Mouse (Mus musculus) embryonic facial prominence, embryonic 12.5 days (tissue): Measurements from ENCODE around the gene Cyp2c50. TPM values are rescaled to one million over a fixed set of nuclear protein-coding genes. Genes with fewer than 3 reads are reported as not detected.
"Not testable (repeated sequence)": the region's sequence is repeated elsewhere in the genome, so short reads cannot be mapped to it uniquely, and the experiment has no call there.

Experiments used
- ATAC-seq: fragments of 200-750 bp; cut with Nextera tagmentation; 2 replicates; pipeline ENCODE4 v1.8.0; 2017; ENCODE audit not compliant: insufficient number of reproducible peaks, insufficient read depth, low FRiP score, low TSS enrichment
- H3K27ac ChIP-seq: fragments of 300-500 bp; sonication (generic); 2 replicates; pipeline ENCODE4 v1.5.1; 2016; ENCODE audit warnings: mild to moderate bottlenecking
- H3K27me3 ChIP-seq: fragments of 300-500 bp; sonication (generic); 2 replicates; pipeline ENCODE4 v1.6.1; 2016; ENCODE audit warnings: mild to moderate bottlenecking, moderate library complexity
- H3K36me3 ChIP-seq: fragments of 300-500 bp; sonication (generic); 2 replicates; pipeline ENCODE4 v1.6.1; 2016; ENCODE audit warnings: mild to moderate bottlenecking
- H3K4me1 ChIP-seq: fragments of 300-500 bp; sonication (generic); 2 replicates; pipeline ENCODE4 v1.6.1; 2016
- H3K4me2 ChIP-seq: fragments of 300-500 bp; sonication (generic); replicated peaks from 2 replicates; pipeline ENCODE4 v1.6.1; 2016; ENCODE audit warnings: mild to moderate bottlenecking, moderate library complexity
- H3K4me3 ChIP-seq: fragments of 300-500 bp; sonication (generic); 2 replicates; pipeline ENCODE4 v1.5.1; 2016; ENCODE audit warnings: mild to moderate bottlenecking
- H3K9ac ChIP-seq: fragments of 300-500 bp; sonication (generic); 2 replicates; pipeline ENCODE4 v1.6.1; 2016; ENCODE audit warnings: mild to moderate bottlenecking, moderate library complexity
- H3K9me3 ChIP-seq: fragments of 300-500 bp; sonication (generic); 2 replicates; pipeline ENCODE4 v1.6.1; 2016; ENCODE audit warnings: mild to moderate bottlenecking, moderate library complexity
- WGBS: fragments of 180-500 bp; shearing (Covaris S2); methylation state at CpG from one replicate; pipeline ENCODE4 v1.1.7; 2016; 5-methylcytosine and 5-hydroxymethylcytosine counted together
- polyA plus RNA-seq: library from polyadenylated mRNA; unstranded; fragments of >200 nt; fragmentation: Nextera tagmentation; extraction: Ambion mirVana; gene quantifications from 2 replicates; pipeline ENCODE4 v1.2.1, GENCODE M21; 2016

The Cyp2c50 gene
- not detected in 2 replicates for polyA plus RNA-seq

- H3K4me3 ChIP-seq, ATAC-seq, H3K36me3 ChIP-seq, H3K4me1 ChIP-seq, H3K9me3 ChIP-seq, H3K27ac ChIP-seq, H3K4me2 ChIP-seq, H3K9ac ChIP-seq, H3K27me3 ChIP-seq: not testable (repeated sequence)
- 94% methylated on average over 1 of the region's 1 CpGs for WGBS
Measured at GRCm38 (mm10) chr19:40089421-40089820, at the start of gene Cyp2c50. Gene Cyp2c50, plus strand, starts transcription at chr19:40089688.

- Histone ChIP-seq H3K4me2 (no peak within 1 kb of the TSS), H3K27ac (no peak within 1 kb of the TSS), H3K4me3 (no peak within 1 kb of the TSS), H3K4me1 (no peaks in the 10 kb centered on the region), H3K27me3 (no peaks in the 10 kb centered on the region), H3K9ac (no peak within 1 kb of the TSS), H3K9me3 (no peaks in the 10 kb centered on the region), H3K36me3 (no peaks in the 10 kb centered on the region)
- ATAC-seq: no peak
Measured at GRCm38 (mm10) chr19:40073701-40074100, 15.8 kb upstream of the Cyp2c50 start, which contains the start of gene Cyp2c54. Gene Cyp2c54, minus strand, starts transcription at chr19:40073827.

- H3K27ac ChIP-seq: no peak overlapping the region
- no peak overlapping the region for H3K9ac ChIP-seq
- H3K27me3 ChIP-seq: no peaks in the 10 kb centered on the region
- ATAC-seq: no peak
- H3K9me3 ChIP-seq: no peaks in the 10 kb centered on the region
- H3K36me3 ChIP-seq: no peaks in the 10 kb centered on the region
- H3K4me2 ChIP-seq: no peak overlapping the region
- no peak overlapping the region for H3K4me3 ChIP-seq
- WGBS: 93% methylated on average over 1 of the region's 1 CpGs
- H3K4me1 ChIP-seq: no peaks in the 10 kb centered on the region
Measured at GRCm38 (mm10) chr19:40088381-40088780, 1.1 kb upstream of the Cyp2c50 start.

GRCm38 (mm10) chr19:40091111-40091510 lies 1.6 kb downstream of the Cyp2c50 start:
- Histone ChIP-seq H3K27me3 (no peaks in the 10 kb centered on the region), H3K9ac (no peak overlapping the region), H3K4me1 (no peaks in the 10 kb centered on the region), H3K9me3 (no peaks in the 10 kb centered on the region), H3K4me3 (no peak overlapping the region), H3K4me2 (no peak overlapping the region), H3K36me3 (no peaks in the 10 kb centered on the region), H3K27ac (no peak overlapping the region)
- ATAC-seq: no peak
- WGBS: 86% methylated on average over 3 of the region's 3 CpGs

GRCm38 (mm10) chr19:40119624-40120023 lies 30.1 kb downstream of the Cyp2c50 start:
- not testable (repeated sequence) for H3K4me1 ChIP-seq, ATAC-seq, H3K36me3 ChIP-seq, H3K9ac ChIP-seq, H3K9me3 ChIP-seq, H3K27me3 ChIP-seq, H3K4me3 ChIP-seq, H3K27ac ChIP-seq, H3K4me2 ChIP-seq
- WGBS: 82% methylated on average over 13 of the region's 13 CpGs

GRCm38 (mm10) chr19:40125165-40125564 lies 35.7 kb downstream of the Cyp2c50 start:
- not testable (repeated sequence) for H3K36me3 ChIP-seq, H3K4me3 ChIP-seq, H3K9me3 ChIP-seq, ATAC-seq, H3K4me2 ChIP-seq, H3K27ac ChIP-seq, H3K4me1 ChIP-seq, H3K9ac ChIP-seq, H3K27me3 ChIP-seq
- 86% methylated on average over 3 of the region's 3 CpGs for WGBS

GRCm38 (mm10) chr19:40126996-40127395 lies 37.5 kb downstream of the Cyp2c50 start:
- not testable (repeated sequence) for H3K9ac ChIP-seq, H3K4me3 ChIP-seq, H3K36me3 ChIP-seq, H3K4me2 ChIP-seq, ATAC-seq, H3K27me3 ChIP-seq, H3K9me3 ChIP-seq, H3K27ac ChIP-seq, H3K4me1 ChIP-seq
- 27% methylated on average over 2 of the region's 2 CpGs for WGBS

Other genes starting within 250 kb of the Cyp2c50 start
- gene Cyp2c69, start 202.9 kb upstream of the Cyp2c50 start, polyA plus RNA-seq: not detected in 2 replicates
- not detected in 2 replicates for gene Cyp2c37, start 97.3 kb upstream of the Cyp2c50 start, polyA plus RNA-seq
- gene Cyp2c54, start 15.9 kb upstream of the Cyp2c50 start, polyA plus RNA-seq: not detected in 2 replicates
- gene Cyp2c70, start 97.6 kb downstream of the Cyp2c50 start, polyA plus RNA-seq: not detected in 2 replicates
- gene Pdlim1, start 182.2 kb downstream of the Cyp2c50 start, polyA plus RNA-seq: 105 TPM in 2 replicates